Mouse (Mus musculus): ENCODE results near the gene Uqcc3. TPM values are rescaled to one million over a fixed set of nuclear protein-coding genes. Genes with fewer than 3 reads are reported as not detected.

The Uqcc3 gene
- total and polyA plus RNA-seq, 3 experiments, result 43.7 to 56.5 (median 49.9) TPM

- H3K4me3 ChIP-seq, result no peak overlapping the region
- DNase-seq, result no peak
- no peaks in the 10 kb centered on the region for H3K4me1 ChIP-seq (ENCODE audit: control insufficient read depth, insufficient read depth, low read length)
- 69% methylated on average over 6 of the region's 6 CpGs for WGBS
- H3K9ac ChIP-seq (ENCODE audit: low read depth, low read length), result no peak overlapping the region
- H3K36me3 ChIP-seq (ENCODE audit: control insufficient read depth, insufficient read depth, low read length), result no peaks in the 10 kb centered on the region
- no peak overlapping the region for H3K27ac ChIP-seq
- intact Hi-C loops (cut with DNase I), result no loop called here
- TF ChIP-seq EP300 (IDR thresholded peaks at IDR 0.05; ENCODE audit: insufficient read depth, low read depth, low read length), result no peak
- TF ChIP-seq CTCF (IDR thresholded peaks at IDR 0.05), result no peak
- TF ChIP-seq POLR2A (IDR thresholded peaks at IDR 0.05; ENCODE audit: insufficient read depth, low read depth, low read length), result no peak
- no peaks in the 10 kb centered on the region for H3K79me2 ChIP-seq (replicated peaks; ENCODE audit: control insufficient read depth, insufficient read depth, low read length)
- H3K27me3 ChIP-seq (ENCODE audit: control insufficient read depth, insufficient read depth, low read length), result 0 out of 2 replicates have a peak, but pooled peaks cover 2% of the 10 kb centered on the region
These were observed 16.5 kb downstream of the Uqcc3 start for GRCm38 (mm10) chr19:8864265-8864664.

- no peaks in the 10 kb centered on the region for H3K36me3 ChIP-seq (ENCODE audit: control insufficient read depth, insufficient read depth, low read length)
- no peaks in the 10 kb centered on the region for H3K79me2 ChIP-seq (replicated peaks; ENCODE audit: control insufficient read depth, insufficient read depth, low read length)
- no peak overlapping the region for H3K27ac ChIP-seq
- no peak overlapping the region for H3K9ac ChIP-seq (ENCODE audit: low read depth, low read length)
- H3K4me1 ChIP-seq (ENCODE audit: control insufficient read depth, insufficient read depth, low read length), result no peaks in the 10 kb centered on the region
- TF ChIP-seq EP300 (IDR thresholded peaks at IDR 0.05; ENCODE audit: insufficient read depth, low read depth, low read length) (no peak), CTCF (IDR thresholded peaks at IDR 0.05) (peak; percentile 63), POLR2A (IDR thresholded peaks at IDR 0.05; ENCODE audit: insufficient read depth, low read depth, low read length) (no peak)
- no peak for DNase-seq
- 0 out of 2 replicates have a peak, but pooled peaks cover 2% of the 10 kb centered on the region for H3K27me3 ChIP-seq (ENCODE audit: control insufficient read depth, insufficient read depth, low read length)
- 29% methylated on average over 1 of the region's 1 CpGs for WGBS
- intact Hi-C loops (cut with DNase I), result loop anchor here (2.0 kb wide), 1 partner anchor 252 kb away; no protein-coding TSS in a partner anchor
- H3K4me3 ChIP-seq, result no peak overlapping the region
These were observed 21.7 kb downstream of the Uqcc3 start for GRCm38 (mm10) chr19:8859018-8859417.

DNA sequence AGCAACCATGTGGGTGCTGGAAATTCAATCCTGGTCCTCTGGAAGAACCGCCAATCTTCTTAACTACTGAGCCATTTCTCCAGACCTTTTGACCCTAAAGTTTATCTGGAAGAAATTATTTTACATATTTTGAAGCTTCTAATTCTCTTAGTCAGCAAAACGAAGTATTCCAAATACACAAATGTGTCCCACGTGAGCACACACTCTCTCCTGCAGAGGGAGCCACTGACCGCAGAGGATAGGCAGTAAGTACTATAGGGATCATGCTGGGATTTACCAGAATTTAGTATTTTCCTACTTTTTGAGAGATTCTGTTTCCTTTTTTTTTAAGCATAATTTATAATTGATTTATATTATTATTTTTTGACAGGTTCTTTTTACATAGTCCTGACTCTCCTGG lies 23.0 kb downstream of the Uqcc3 start:
- H3K27me3 ChIP-seq (ENCODE audit: control insufficient read depth, insufficient read depth, low read length), result 0 out of 2 replicates have a peak, but pooled peaks cover 2% of the 10 kb centered on the region
- intact Hi-C loops (cut with DNase I), result loop anchor here (2.0 kb wide), 1 partner anchor 253 kb away; no protein-coding TSS in a partner anchor

DNA sequence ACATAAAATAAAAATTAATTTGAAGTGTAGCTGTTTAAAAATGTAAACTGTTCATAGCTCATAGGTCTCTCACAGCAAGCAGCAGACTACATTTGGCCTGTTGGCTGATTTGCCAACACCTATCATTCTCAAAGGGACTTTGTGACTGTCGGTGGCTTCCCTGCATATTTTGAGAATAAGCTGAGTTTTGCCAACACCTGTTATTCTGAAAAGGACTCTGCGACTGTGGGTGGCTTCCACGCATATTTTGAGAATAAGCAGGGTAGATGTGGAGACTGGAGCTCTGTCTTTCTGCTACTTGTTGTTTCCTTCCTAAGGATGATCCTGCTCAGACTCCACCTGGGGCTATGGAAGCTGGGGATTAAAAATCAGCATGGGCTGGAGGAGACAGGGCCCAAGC lies 27.6 kb downstream of the Uqcc3 start:
- intact Hi-C loops (cut with DNase I), result no loop called here
- no peaks in the 10 kb centered on the region for H3K27me3 ChIP-seq (ENCODE audit: control insufficient read depth, insufficient read depth, low read length)
- no peaks in the 10 kb centered on the region for H3K79me2 ChIP-seq (replicated peaks; ENCODE audit: control insufficient read depth, insufficient read depth, low read length)
- TF ChIP-seq EP300 (IDR thresholded peaks at IDR 0.05; ENCODE audit: insufficient read depth, low read depth, low read length) (no peak), POLR2A (IDR thresholded peaks at IDR 0.05; ENCODE audit: insufficient read depth, low read depth, low read length) (no peak), CTCF (IDR thresholded peaks at IDR 0.05) (no peak)
- H3K9ac ChIP-seq (ENCODE audit: low read depth, low read length), result no peak overlapping the region
- H3K4me1 ChIP-seq (ENCODE audit: control insufficient read depth, insufficient read depth, low read length), result peaks cover 2% of the 10 kb centered on the region; the same call in 1 of the 2 replicates
- no peaks in the 10 kb centered on the region for H3K36me3 ChIP-seq (ENCODE audit: control insufficient read depth, insufficient read depth, low read length)
- no peak for DNase-seq
- no peak overlapping the region for H3K4me3 ChIP-seq
- no peak overlapping the region for H3K27ac ChIP-seq
- 78% methylated on average over 3 of the region's 3 CpGs for WGBS

More for the DNA sequence above, 23.0 kb downstream of the Uqcc3 start:
- DNase-seq, result no peak
- Histone ChIP-seq H3K79me2 (replicated peaks; ENCODE audit: control insufficient read depth, insufficient read depth, low read length) (no peaks in the 10 kb centered on the region), H3K9ac (ENCODE audit: low read depth, low read length) (no peak overlapping the region), H3K27ac (no peak overlapping the region), H3K4me3 (no peak overlapping the region), H3K4me1 (ENCODE audit: control insufficient read depth, insufficient read depth, low read length) (no peaks in the 10 kb centered on the region), H3K36me3 (ENCODE audit: control insufficient read depth, insufficient read depth, low read length) (no peaks in the 10 kb centered on the region)
- TF ChIP-seq CTCF (IDR thresholded peaks at IDR 0.05) (peak; percentile 83), EP300 (IDR thresholded peaks at IDR 0.05; ENCODE audit: insufficient read depth, low read depth, low read length) (no peak)
- WGBS, result 36% methylated on average over 4 of the region's 4 CpGs

GRCm38 (mm10) chr19:8852236-8852928 lies 28.3 kb downstream of the Uqcc3 start:
- Histone ChIP-seq H3K4me3 (no peak overlapping the region), H3K36me3 (ENCODE audit: control insufficient read depth, insufficient read depth, low read length) (no peaks in the 10 kb centered on the region)
- 63% methylated on average over 10 of the region's 10 CpGs for WGBS

DNA sequence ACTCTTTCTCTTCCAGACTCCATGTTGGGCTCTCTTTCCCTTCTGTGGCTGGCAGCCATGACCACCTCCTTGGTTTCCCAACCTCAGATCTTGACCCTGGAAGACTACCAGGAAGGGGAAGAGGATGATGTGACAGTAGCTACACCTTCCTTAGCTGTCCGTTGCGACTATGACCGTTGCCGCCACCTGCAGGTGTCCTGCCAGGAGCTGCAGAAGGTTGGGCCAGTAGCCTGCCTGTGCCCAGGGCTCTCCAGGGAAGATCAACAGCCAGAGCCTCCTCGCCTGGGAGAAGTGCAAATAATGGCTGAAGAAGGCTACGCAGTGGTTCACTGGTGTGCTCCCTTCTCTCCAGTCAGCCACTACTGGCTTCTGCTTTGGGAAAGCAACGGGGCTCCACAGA lies 29.1 kb downstream of the Uqcc3 start:
- Histone ChIP-seq H3K36me3 (ENCODE audit: control insufficient read depth, insufficient read depth, low read length) (no peaks in the 10 kb centered on the region), H3K9ac (ENCODE audit: low read depth, low read length) (no peak overlapping the region), H3K27ac (no peak overlapping the region), H3K27me3 (ENCODE audit: control insufficient read depth, insufficient read depth, low read length) (no peaks in the 10 kb centered on the region), H3K4me1 (ENCODE audit: control insufficient read depth, insufficient read depth, low read length) (peaks cover 2% of the 10 kb centered on the region; the same call in 1 of the 2 replicates), H3K79me2 (replicated peaks; ENCODE audit: control insufficient read depth, insufficient read depth, low read length) (no peaks in the 10 kb centered on the region), H3K4me3 (no peak overlapping the region)
- intact Hi-C loops (cut with DNase I), result no loop called here
- WGBS, result 62% methylated on average over 7 of the region's 7 CpGs
- TF ChIP-seq POLR2A (IDR thresholded peaks at IDR 0.05; ENCODE audit: insufficient read depth, low read depth, low read length), result no peak
- no peak for TF ChIP-seq CTCF (IDR thresholded peaks at IDR 0.05)
- TF ChIP-seq EP300 (IDR thresholded peaks at IDR 0.05; ENCODE audit: insufficient read depth, low read depth, low read length), result no peak
- no peak for DNase-seq

More at GRCm38 (mm10) chr19:8852236-8852928, 28.3 kb downstream of the Uqcc3 start:
- Histone ChIP-seq H3K4me1 (ENCODE audit: control insufficient read depth, insufficient read depth, low read length) (peaks cover 2% of the 10 kb centered on the region; the same call in 1 of the 2 replicates), H3K9ac (ENCODE audit: low read depth, low read length) (no peak overlapping the region), H3K27me3 (ENCODE audit: control insufficient read depth, insufficient read depth, low read length) (no peaks in the 10 kb centered on the region), H3K27ac (no peak overlapping the region), H3K79me2 (replicated peaks; ENCODE audit: control insufficient read depth, insufficient read depth, low read length) (no peaks in the 10 kb centered on the region)
- TF ChIP-seq POLR2A (IDR thresholded peaks at IDR 0.05; ENCODE audit: insufficient read depth, low read depth, low read length) (no peak), EP300 (IDR thresholded peaks at IDR 0.05; ENCODE audit: insufficient read depth, low read depth, low read length) (no peak), CTCF (IDR thresholded peaks at IDR 0.05) (no peak)
- intact Hi-C loops (cut with DNase I), result no loop called here
- DNase-seq, result peak; percentile 47 to 63

All from heart, adult 2 months (tissue).